Mouse (Mus musculus): ENCODE results near the gene Pigg. TPM values are rescaled to one million over a fixed set of nuclear protein-coding genes. Genes with fewer than 3 reads are reported as not detected.

The Pigg gene
- polyA plus RNA-seq, 1 experiment from 2014 or later, result 3.4 TPM

DNA sequence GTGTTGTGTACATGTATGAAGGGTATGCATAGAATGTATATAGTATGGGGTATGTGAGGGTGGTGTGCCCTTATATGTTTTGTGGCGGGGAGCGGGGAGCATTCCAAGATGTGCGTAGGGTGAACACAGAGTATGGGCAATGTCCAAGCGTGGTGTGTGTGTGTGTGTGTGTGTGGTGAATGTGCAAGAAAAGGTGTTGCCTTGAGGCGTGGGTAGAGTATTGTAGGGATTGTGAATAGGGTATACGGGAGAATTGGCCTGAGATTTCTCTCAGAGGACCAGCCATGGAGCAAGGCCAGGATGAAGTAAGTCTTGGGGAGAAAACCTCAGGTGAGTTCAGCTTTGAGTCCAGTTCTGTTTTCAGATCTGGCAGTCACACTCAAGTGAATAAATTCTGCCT lies 56.0 kb downstream of the Pigg start:
- no peak for DNase-seq
- H3K4me2 ChIP-seq, result peak overlapping the region; percentile 91
- 0 out of 2 replicates have a peak, but pooled peaks have one; percentile 14 for ATAC-seq (ENCODE audit: insufficient read depth)
- peaks cover 92% of the 10 kb centered on the region for H3K27me3 ChIP-seq (ENCODE audit: insufficient read depth, low read length)
- H3K4me3 ChIP-seq (ENCODE audit: low read depth, low read length), result peak overlapping the region; percentile 50
- H3K27ac ChIP-seq (ENCODE audit: low read depth), result no peak overlapping the region
- H3K36me3 ChIP-seq (ENCODE audit: insufficient read depth), result no peaks in the 10 kb centered on the region
- H3K4me1 ChIP-seq (ENCODE audit: insufficient read depth), result peaks cover 11% of the 10 kb centered on the region; the same call in 1 of the 2 replicates
- WGBS, result 9% methylated on average over 6 of the region's 6 CpGs
- TF ChIP-seq CTCF (IDR thresholded peaks at IDR 0.05; ENCODE audit: low read depth), result no peak
- H3K9me3 ChIP-seq (ENCODE audit: low read depth, low read length), result no peaks in the 10 kb centered on the region
- no peak overlapping the region for H3K9ac ChIP-seq

DNA sequence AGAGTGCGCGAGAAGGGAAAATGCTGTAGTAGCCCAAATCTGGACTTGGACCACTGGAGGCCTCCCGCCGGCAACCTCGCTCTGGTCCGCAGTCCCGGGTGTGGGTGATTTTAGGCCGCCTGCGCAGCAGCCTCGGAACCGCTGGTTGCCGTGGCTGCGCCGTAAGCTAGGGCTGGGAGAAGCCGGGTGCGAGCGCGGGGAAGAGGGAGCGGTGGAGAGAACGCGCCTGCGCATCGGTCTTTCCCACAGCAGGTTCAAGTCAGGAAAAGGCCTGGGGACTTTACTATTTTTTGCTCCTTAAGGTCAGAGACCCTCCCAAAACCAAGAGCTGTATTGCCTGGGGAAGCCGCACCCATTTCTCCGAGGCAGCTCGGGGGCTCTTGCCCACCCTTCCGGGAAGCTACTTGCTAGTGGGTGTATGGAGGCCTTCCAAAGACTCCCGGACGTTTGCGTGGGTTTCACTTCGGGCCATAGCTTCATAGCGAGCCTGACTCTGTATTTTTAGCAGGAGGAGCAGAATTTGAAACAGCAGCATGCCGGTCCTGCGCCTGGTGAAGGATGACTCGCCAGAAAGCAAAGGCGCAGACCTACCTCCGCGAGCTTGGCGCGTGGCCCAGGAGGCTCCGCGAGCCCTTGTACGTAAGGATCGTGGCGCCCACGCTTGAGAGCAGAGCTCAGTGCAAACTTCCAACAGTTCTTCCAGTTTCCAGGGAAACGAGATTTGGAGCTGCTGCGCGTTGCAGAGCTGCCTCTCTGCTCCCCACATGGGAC lies 56.6 kb downstream of the Pigg start:
- H3K4me2 ChIP-seq, result peak overlapping the region; percentile 52
- H3K9me3 ChIP-seq (ENCODE audit: low read depth, low read length), result no peaks in the 10 kb centered on the region
- no peak overlapping the region for H3K27ac ChIP-seq (ENCODE audit: low read depth)
- under 1% methylated on average over 49 of the region's 49 CpGs for WGBS
- ATAC-seq (ENCODE audit: insufficient read depth) (no peak), DNase-seq (peak; percentile 67)
- H3K4me1 ChIP-seq (ENCODE audit: insufficient read depth), result peaks cover 11% of the 10 kb centered on the region; the same call in 1 of the 2 replicates
- no peak for TF ChIP-seq CTCF (IDR thresholded peaks at IDR 0.05; ENCODE audit: low read depth)
- H3K36me3 ChIP-seq (ENCODE audit: insufficient read depth), result no peaks in the 10 kb centered on the region
- H3K4me3 ChIP-seq (ENCODE audit: low read depth, low read length), result peak overlapping the region; percentile 50
- peaks cover 88% of the 10 kb centered on the region for H3K27me3 ChIP-seq (ENCODE audit: insufficient read depth, low read length)
- no peak overlapping the region for H3K9ac ChIP-seq

DNA sequence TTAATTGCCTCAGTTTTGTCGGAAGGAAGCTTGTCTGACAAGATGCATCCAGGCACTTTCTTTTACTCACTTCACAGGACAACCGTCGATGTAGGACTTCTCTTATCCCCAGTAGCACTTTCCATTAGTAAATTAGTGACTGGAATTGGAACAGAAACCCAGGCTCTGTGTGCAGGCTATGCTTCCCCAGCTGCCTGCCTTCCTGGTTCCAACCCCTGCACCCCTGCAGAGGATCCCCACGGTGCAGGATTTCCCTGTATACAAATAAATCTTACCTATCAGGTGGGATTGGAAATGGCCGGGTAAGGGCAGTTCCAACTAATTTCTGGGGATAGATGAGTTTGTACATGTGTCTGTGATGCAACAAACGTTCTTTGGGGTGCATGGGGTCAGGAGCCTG lies 57.6 kb downstream of the Pigg start:
- DNase-seq, result no peak
- no peak for TF ChIP-seq CTCF (IDR thresholded peaks at IDR 0.05; ENCODE audit: low read depth)
- WGBS, result 2% methylated on average over 6 of the region's 6 CpGs

DNA sequence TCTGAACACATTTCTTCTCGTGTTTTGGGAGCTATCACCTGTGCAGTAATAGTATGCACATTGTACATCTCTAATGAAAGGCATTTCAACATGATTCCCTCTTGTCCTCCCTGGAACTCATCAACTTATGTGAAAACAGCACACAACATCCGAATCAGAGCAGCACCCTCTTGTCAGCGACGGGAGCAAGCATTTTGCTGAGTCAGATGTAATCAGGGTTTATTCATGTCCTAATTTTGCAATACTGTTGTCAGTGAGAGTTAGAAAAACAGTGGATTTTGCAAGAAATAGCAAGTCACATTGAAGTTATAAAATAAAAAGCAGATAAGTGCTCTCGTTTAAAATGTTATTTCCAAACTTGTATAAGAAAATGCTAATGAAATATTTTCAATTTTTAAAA lies 61.7 kb downstream of the Pigg start:
- DNase-seq, result no peak
- no peak for TF ChIP-seq CTCF (IDR thresholded peaks at IDR 0.05; ENCODE audit: low read depth)
- Histone ChIP-seq H3K27me3 (ENCODE audit: insufficient read depth, low read length) (peaks cover 39% of the 10 kb centered on the region), H3K9ac (no peak overlapping the region), H3K4me2 (no peak overlapping the region), H3K36me3 (ENCODE audit: insufficient read depth) (no peaks in the 10 kb centered on the region), H3K4me3 (ENCODE audit: low read depth, low read length) (no peak overlapping the region), H3K9me3 (ENCODE audit: low read depth, low read length) (no peaks in the 10 kb centered on the region), H3K4me1 (ENCODE audit: insufficient read depth) (no peaks in the 10 kb centered on the region), H3K27ac (ENCODE audit: low read depth) (no peak overlapping the region)
- 70% methylated on average over 5 of the region's 5 CpGs for WGBS
- ATAC-seq (ENCODE audit: insufficient read depth), result no peak

More for the DNA sequence above, 57.6 kb downstream of the Pigg start:
- Histone ChIP-seq H3K4me3 (ENCODE audit: low read depth, low read length) (no peak overlapping the region), H3K4me1 (ENCODE audit: insufficient read depth) (peaks cover 11% of the 10 kb centered on the region; the same call in 1 of the 2 replicates), H3K9ac (no peak overlapping the region), H3K27ac (ENCODE audit: low read depth) (no peak overlapping the region), H3K4me2 (no peak overlapping the region), H3K27me3 (ENCODE audit: insufficient read depth, low read length) (peaks cover 79% of the 10 kb centered on the region), H3K36me3 (ENCODE audit: insufficient read depth) (no peaks in the 10 kb centered on the region), H3K9me3 (ENCODE audit: low read depth, low read length) (no peaks in the 10 kb centered on the region)
- no peak for ATAC-seq (ENCODE audit: insufficient read depth)

DNA sequence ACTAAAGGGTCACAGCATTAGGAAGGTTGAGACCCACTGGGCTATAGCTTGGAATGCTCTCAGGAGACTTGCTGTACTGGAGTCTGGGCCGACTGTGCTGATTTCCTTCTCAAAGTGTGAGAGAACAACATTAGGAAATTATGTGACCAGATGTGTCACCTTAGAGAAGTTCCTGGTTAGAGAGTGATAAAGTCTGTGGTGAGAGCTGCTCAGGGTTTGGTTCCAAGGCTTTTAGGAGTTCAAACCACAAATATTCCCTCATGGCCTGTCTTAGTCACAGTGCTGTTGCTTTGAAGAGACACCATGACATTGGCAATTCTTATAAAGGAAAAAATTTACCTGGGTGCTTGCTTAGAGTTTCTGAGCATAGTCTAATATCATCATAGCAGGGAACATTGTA lies 63.6 kb downstream of the Pigg start:
- no peak overlapping the region for H3K4me3 ChIP-seq (ENCODE audit: low read depth, low read length)
- no peaks in the 10 kb centered on the region for H3K9me3 ChIP-seq (ENCODE audit: low read depth, low read length)
- H3K4me2 ChIP-seq, result no peak overlapping the region
- ATAC-seq (ENCODE audit: insufficient read depth) (no peak), DNase-seq (no peak)
- H3K36me3 ChIP-seq (ENCODE audit: insufficient read depth), result no peaks in the 10 kb centered on the region
- H3K27ac ChIP-seq (ENCODE audit: low read depth), result no peak overlapping the region
- peaks cover 19% of the 10 kb centered on the region for H3K27me3 ChIP-seq (ENCODE audit: insufficient read depth, low read length)
- no peak for TF ChIP-seq CTCF (IDR thresholded peaks at IDR 0.05; ENCODE audit: low read depth)
- no peak overlapping the region for H3K9ac ChIP-seq
- no peaks in the 10 kb centered on the region for H3K4me1 ChIP-seq (ENCODE audit: insufficient read depth)
- WGBS, result 68% methylated on average over 1 of the region's 1 CpGs

DNA sequence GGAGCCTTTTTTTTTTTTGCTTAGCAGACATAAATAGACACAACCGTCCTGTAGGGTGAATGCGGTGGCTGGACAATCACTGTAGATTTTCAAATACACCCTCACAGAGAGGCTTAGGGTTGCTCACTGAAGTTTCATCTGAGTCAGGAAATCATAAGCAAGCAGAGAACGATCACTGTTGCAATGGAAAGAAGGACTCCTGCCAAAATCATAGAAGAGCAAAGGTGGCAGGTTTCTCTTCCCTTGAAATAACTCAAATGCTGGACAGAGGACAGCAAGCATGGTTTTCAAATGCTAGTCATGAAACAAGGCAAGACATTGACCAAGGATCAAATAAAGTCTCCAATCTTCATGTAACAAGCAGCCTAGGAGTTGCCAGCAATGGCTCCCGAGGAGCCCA lies 65.9 kb downstream of the Pigg start:
- Histone ChIP-seq H3K9me3 (ENCODE audit: low read depth, low read length) (no peaks in the 10 kb centered on the region), H3K4me3 (ENCODE audit: low read depth, low read length) (no peak overlapping the region), H3K27me3 (ENCODE audit: insufficient read depth, low read length) (0 out of 2 replicates have a peak, but pooled peaks cover under 1% of the 10 kb centered on the region), H3K27ac (ENCODE audit: low read depth) (no peak overlapping the region), H3K9ac (no peak overlapping the region), H3K36me3 (ENCODE audit: insufficient read depth) (no peaks in the 10 kb centered on the region), H3K4me2 (no peak overlapping the region), H3K4me1 (ENCODE audit: insufficient read depth) (no peaks in the 10 kb centered on the region)
- TF ChIP-seq CTCF (IDR thresholded peaks at IDR 0.05; ENCODE audit: low read depth), result no peak
- ATAC-seq (ENCODE audit: insufficient read depth) (no peak), DNase-seq (no peak)
- WGBS, result 80% methylated on average over 4 of the region's 4 CpGs

DNA sequence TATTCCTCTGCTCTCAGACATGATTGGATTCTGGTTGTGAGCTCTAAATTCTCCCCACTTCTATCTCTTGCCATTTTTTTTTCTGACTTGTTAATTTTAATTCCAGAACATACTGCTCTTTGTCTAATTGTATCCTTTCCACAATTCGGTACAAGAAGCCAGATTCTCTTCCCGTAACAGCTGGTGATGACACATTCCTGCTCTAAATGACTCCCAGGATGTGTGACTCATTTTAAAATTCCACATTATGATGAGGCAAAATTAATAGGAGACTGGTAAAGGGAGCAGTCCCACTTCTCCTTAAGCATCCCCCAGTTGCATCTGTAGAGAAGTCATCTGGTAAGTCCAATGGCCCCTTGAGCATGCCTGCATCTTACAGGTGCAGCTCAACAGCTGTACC lies 73.2 kb downstream of the Pigg start:
- Histone ChIP-seq H3K4me2 (no peak overlapping the region), H3K27ac (ENCODE audit: low read depth) (no peak overlapping the region), H3K27me3 (ENCODE audit: insufficient read depth, low read length) (no peaks in the 10 kb centered on the region), H3K9ac (no peak overlapping the region), H3K36me3 (ENCODE audit: insufficient read depth) (no peaks in the 10 kb centered on the region), H3K4me3 (ENCODE audit: low read depth, low read length) (no peak overlapping the region), H3K9me3 (ENCODE audit: low read depth, low read length) (no peaks in the 10 kb centered on the region), H3K4me1 (ENCODE audit: insufficient read depth) (no peaks in the 10 kb centered on the region)
- TF ChIP-seq CTCF (IDR thresholded peaks at IDR 0.05; ENCODE audit: low read depth), result no peak
- 80% methylated on average over 2 of the region's 2 CpGs for WGBS
- DNase-seq (no peak), ATAC-seq (ENCODE audit: insufficient read depth) (no peak)

All from lung, embryonic 14.5 days (tissue).